Mouse (Mus musculus): ENCODE data around the gene Sntb2.
A peak's percentile ranks its signal among the peaks of the same experiment; 100 is the strongest.

DNA sequence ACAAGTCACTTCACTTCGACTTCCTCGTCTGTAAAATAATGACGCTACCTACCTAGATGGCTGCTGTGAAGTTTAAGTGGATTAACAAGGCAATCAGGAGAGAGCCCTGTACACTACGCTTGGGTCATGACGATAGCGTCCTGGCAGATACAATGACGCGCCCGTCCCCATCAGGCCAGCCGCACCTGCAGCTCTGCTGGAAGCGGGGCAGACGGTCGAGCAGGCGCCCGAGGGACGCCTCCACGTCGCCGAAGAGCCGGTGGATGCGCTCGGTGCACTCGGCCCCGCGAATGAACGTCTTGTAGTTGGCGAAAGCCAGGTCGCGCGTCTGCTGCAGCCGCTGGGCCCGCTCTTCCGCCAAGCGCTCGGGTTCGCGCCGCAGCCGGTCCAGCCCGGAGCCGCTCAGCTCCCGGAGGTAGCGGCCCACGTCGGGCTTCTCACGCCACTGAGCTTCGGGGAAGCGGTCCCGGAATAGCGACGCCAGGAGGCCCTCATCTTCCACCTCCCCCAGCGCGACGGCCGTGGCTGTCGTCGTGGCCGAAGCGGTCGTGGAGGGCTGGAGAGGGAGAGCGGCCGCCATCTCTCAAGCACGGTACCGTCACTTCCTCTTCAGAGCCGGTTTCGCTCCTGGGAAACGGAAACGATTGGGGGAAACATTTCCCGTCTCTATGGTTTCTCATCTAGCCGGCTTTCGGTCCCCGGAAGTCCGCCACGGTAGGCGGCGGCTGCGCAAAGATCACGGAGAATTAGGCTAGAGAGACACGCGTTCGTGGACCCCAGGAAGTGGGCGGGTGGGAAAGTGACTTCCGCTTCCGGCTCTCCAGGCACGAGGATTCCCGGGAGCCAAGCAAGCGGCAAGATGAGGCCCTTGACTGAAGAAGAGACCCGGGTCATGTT is 120.8 kb downstream of the Sntb2 start, which contains the start of the genes Cog8 and Nip7:
- TF ChIP-seq CTCF (IDR thresholded peaks at IDR 0.05; ENCODE audit: low read depth) (no peak), EP300 (IDR thresholded peaks at IDR 0.05; ENCODE audit: low read depth) (peak; percentile 90)

All from heart, postnatal 0 days (tissue).